Mouse (Mus musculus): ENCODE results near the gene Flna.

GRCm38 (mm10) chrX:74269736-74270061 lies 20.1 kb upstream of the Flna start:
- no peak for TF ChIP-seq CTCF (IDR thresholded peaks at IDR 0.05; ENCODE audit: extremely low read depth, insufficient read depth, insufficient read length, insufficient replicate concordance)
- TF ChIP-seq POLR2A (IDR thresholded peaks at IDR 0.05; ENCODE audit: low read depth, low read length), result no peak

Measured in spleen, adult 2 months (tissue).